ENCODE assay signal across 10 mouse cellular contexts in the genomic region with DNA sequence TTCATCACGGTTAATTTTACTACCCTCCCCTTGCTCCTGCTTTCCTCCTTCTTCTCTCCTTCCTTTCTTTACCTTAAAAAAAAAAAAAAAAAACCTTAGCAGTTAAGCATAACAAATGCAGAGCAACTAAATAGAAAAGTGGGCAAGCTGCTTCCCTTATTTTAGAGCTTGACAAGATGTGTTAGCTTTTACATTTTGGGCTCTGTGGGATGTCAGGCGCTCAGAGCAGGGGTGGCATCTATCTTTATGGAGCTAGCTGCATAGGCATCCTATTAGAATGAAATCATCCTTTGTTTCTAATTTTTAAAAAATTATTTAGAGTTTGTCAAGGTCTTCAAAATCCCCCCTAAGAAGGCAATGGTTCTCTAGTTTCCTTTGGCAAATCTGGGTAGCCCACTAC.
"Had no signal": no experiment of that assay in that cellular context is flagged by ENCODE, and none has a peak within 500 bp of the region (broad histone marks: within the 10 kb centered on the region; RNA-seq: fewer than 3 reads in every experiment).

No protein-coding gene starts in this region.

- DNase-seq: kidney, adult 11 months; kidney, adult 9 months; kidney, postnatal 36 days; lung, adult 18-20 months; lung, postnatal 36 days; midbrain, embryonic 14.5 days; thymus, adult 2 months; thymus, postnatal 25 days had no signal

- ATAC-seq: hindbrain, postnatal 0 days; lung, postnatal 0 days had no signal
